Mouse (Mus musculus): Measurements from ENCODE around the gene Pip5k1c.
A peak's percentile ranks its signal among the peaks of the same experiment; 100 is the strongest.

Pip5k1c gene

GRCm38 (mm10) chr10:81346453-81347067 lies 53.8 kb downstream of the Pip5k1c start:
- DNase-seq (ENCODE audit: low read depth, low spot score) = peak; percentile 40

- DNase-seq (ENCODE audit: low read depth, low spot score) = no peak
These were observed 56.4 kb downstream of the Pip5k1c start for GRCm38 (mm10) chr10:81349146-81349545.

- no peak for DNase-seq (ENCODE audit: low read depth, low spot score)
These were observed 57.2 kb downstream of the Pip5k1c start for GRCm38 (mm10) chr10:81349961-81350350.

- DNase-seq (ENCODE audit: low read depth, low spot score) = peak; percentile 99
These were observed 57.7 kb downstream of the Pip5k1c start, which contains the start of gene Hmg20b for GRCm38 (mm10) chr10:81350351-81351063. Hmg20b (minus strand) TSS chr10:81350480.

GRCm38 (mm10) chr10:81351678-81352291 lies 59.0 kb downstream of the Pip5k1c start:
- DNase-seq (ENCODE audit: low read depth, low spot score) = no peak

GRCm38 (mm10) chr10:81354738-81355477 lies 62.1 kb downstream of the Pip5k1c start:
- DNase-seq (ENCODE audit: low read depth, low spot score) = no peak

- no peak for DNase-seq (ENCODE audit: low read depth, low spot score)
These were observed 62.8 kb downstream of the Pip5k1c start for GRCm38 (mm10) chr10:81355533-81355932.

GRCm38 (mm10) chr10:81356352-81356990 lies 63.7 kb downstream of the Pip5k1c start:
- no peak for DNase-seq (ENCODE audit: low read depth, low spot score)

- peak; percentile 69 for DNase-seq (ENCODE audit: low read depth, low spot score)
These were observed 64.5 kb downstream of the Pip5k1c start, which contains the start of gene Mfsd12 for GRCm38 (mm10) chr10:81356991-81357844. Mfsd12 (plus strand) TSS chr10:81357491.

GRCm38 (mm10) chr10:81358209-81358608 lies 65.4 kb downstream of the Pip5k1c start:
- no peak for DNase-seq (ENCODE audit: low read depth, low spot score)

GRCm38 (mm10) chr10:81358841-81359240 lies 66.1 kb downstream of the Pip5k1c start:
- DNase-seq (ENCODE audit: low read depth, low spot score) = no peak

GRCm38 (mm10) chr10:81360721-81361120 lies 68.0 kb downstream of the Pip5k1c start:
- DNase-seq (ENCODE audit: low read depth, low spot score) = no peak

GRCm38 (mm10) chr10:81362336-81362949 lies 69.7 kb downstream of the Pip5k1c start:
- DNase-seq (ENCODE audit: low read depth, low spot score) = no peak

GRCm38 (mm10) chr10:81363436-81364346 lies 70.9 kb downstream of the Pip5k1c start:
- DNase-seq (ENCODE audit: low read depth, low spot score) = no peak

GRCm38 (mm10) chr10:81364666-81365065 lies 71.9 kb downstream of the Pip5k1c start:
- DNase-seq (ENCODE audit: low read depth, low spot score) = no peak

GRCm38 (mm10) chr10:81365073-81365472 lies 72.3 kb downstream of the Pip5k1c start:
- DNase-seq (ENCODE audit: low read depth, low spot score) = peak; percentile 52

GRCm38 (mm10) chr10:81365672-81366476 lies 73.1 kb downstream of the Pip5k1c start, which contains the start of gene 4930404N11Rik:
4930404N11Rik (minus strand) TSS chr10:81365816.
- no peak for DNase-seq (ENCODE audit: low read depth, low spot score)
